Mouse (Mus musculus) midbrain, embryonic 10.5 days (tissue): ENCODE results near the gene E130218I03Rik. TPM values are rescaled to one million over a fixed set of nuclear protein-coding genes. Genes with fewer than 3 reads are reported as not detected.

Experiments used
- DNase-seq: peaks from one replicate; pipeline ENCODE4 v3.0.0-alpha.2; 2017; ENCODE audit warnings: low spot score
- H3K27ac ChIP-seq: fragments of 300-500 bp; sonication (generic); replicated peaks from 2 replicates; pipeline ENCODE4 v1.5.1; 2016; ENCODE audit warnings: mild to moderate bottlenecking
- H3K27me3 ChIP-seq: fragments of 300-500 bp; sonication (generic); 2 replicates; pipeline ENCODE4 v1.6.1; 2016; ENCODE audit warnings: low read depth, mild to moderate bottlenecking; ENCODE audit not compliant: poor library complexity, severe bottlenecking
- H3K36me3 ChIP-seq: fragments of 300-500 bp; sonication (generic); 2 replicates; pipeline ENCODE4 v1.6.1; 2016; ENCODE audit warnings: mild to moderate bottlenecking, moderate library complexity
- H3K4me1 ChIP-seq: fragments of 300-500 bp; sonication (generic); 2 replicates; pipeline ENCODE4 v1.6.1; 2016
- H3K4me3 ChIP-seq: fragments of 300-500 bp; sonication (generic); 2 replicates; pipeline ENCODE4 v1.5.1; 2016; ENCODE audit warnings: mild to moderate bottlenecking, moderate library complexity
- H3K9me3 ChIP-seq: fragments of 300-500 bp; sonication (generic); replicated peaks from 2 replicates; pipeline ENCODE4 v1.6.1; 2016; ENCODE audit warnings: mild to moderate bottlenecking
- WGBS: fragments of 180-500 bp; shearing (Covaris S2); methylation state at CpG from one replicate; pipeline ENCODE4 v1.1.7; 2016; 5-methylcytosine and 5-hydroxymethylcytosine counted together
- polyA plus RNA-seq: library from polyadenylated mRNA; unstranded; fragments of >200 nt; fragmentation: Nextera tagmentation; extraction: Ambion mirVana; gene quantifications from 2 replicates; pipeline ENCODE4 v1.2.1, GENCODE M21; 2016

The E130218I03Rik gene
- polyA plus RNA-seq, 1 experiment from 2014 or later = 1.0 TPM

- peaks cover 58% of the 10 kb centered on the region for H3K4me1 ChIP-seq
- no peaks in the 10 kb centered on the region for H3K9me3 ChIP-seq
- peak; percentile 94 for DNase-seq
- H3K36me3 ChIP-seq = peaks cover 15% of the 10 kb centered on the region
- H3K27me3 ChIP-seq = peaks cover 43% of the 10 kb centered on the region
- H3K4me3 ChIP-seq = peak within 1 kb of the TSS; percentile 88
- peak within 1 kb of the TSS; percentile 84 for H3K27ac ChIP-seq
- WGBS = under 1% methylated on average over 60 of the region's 60 CpGs
Observed at GRCm38 (mm10) chr4:134245148-134245843, 1.8 kb downstream of the E130218I03Rik start, which contains the start of gene Zfp593. TSS of gene Zfp593 (minus strand) at chr4:134245592.

GRCm38 (mm10) chr4:134246256-134246655 lies 2.8 kb downstream of the E130218I03Rik start:
- Histone ChIP-seq H3K4me3 (peak overlapping the region; percentile 88; the same call in 1 of the 2 replicates), H3K27me3 (peaks cover 53% of the 10 kb centered on the region), H3K9me3 (no peaks in the 10 kb centered on the region), H3K36me3 (peaks cover 15% of the 10 kb centered on the region), H3K27ac (peak overlapping the region; percentile 84), H3K4me1 (peaks cover 67% of the 10 kb centered on the region)
- 32% methylated on average over 4 of the region's 4 CpGs for WGBS
- no peak for DNase-seq

GRCm38 (mm10) chr4:134246719-134247258 lies 3.3 kb downstream of the E130218I03Rik start, which contains the start of gene Gm30191:
TSS of gene Gm30191 (plus strand) at chr4:134246935.
- Histone ChIP-seq H3K27ac (peak within 1 kb of the TSS; percentile 84), H3K4me1 (peaks cover 73% of the 10 kb centered on the region), H3K27me3 (peaks cover 58% of the 10 kb centered on the region), H3K4me3 (peak within 1 kb of the TSS; percentile 88), H3K36me3 (peaks cover 15% of the 10 kb centered on the region), H3K9me3 (no peaks in the 10 kb centered on the region)
- WGBS = 78% methylated on average over 7 of the region's 7 CpGs
- no peak for DNase-seq

- Histone ChIP-seq H3K4me1 (peaks cover 88% of the 10 kb centered on the region), H3K9me3 (no peaks in the 10 kb centered on the region), H3K4me3 (peak overlapping the region; percentile 61), H3K27ac (peak overlapping the region; percentile 46; the same call in 1 of the 2 replicates), H3K27me3 (peaks cover 87% of the 10 kb centered on the region), H3K36me3 (no peaks in the 10 kb centered on the region)
- WGBS = under 1% methylated on average over 30 of the region's 30 CpGs
- DNase-seq = peak; percentile 85
Observed at GRCm38 (mm10) chr4:134249651-134250050, 6.2 kb downstream of the E130218I03Rik start.

- DNase-seq = peak; percentile 43
- Histone ChIP-seq H3K36me3 (no peaks in the 10 kb centered on the region), H3K4me3 (peak overlapping the region; percentile 61), H3K27ac (peak overlapping the region; percentile 46; the same call in 1 of the 2 replicates), H3K4me1 (peaks cover 89% of the 10 kb centered on the region), H3K27me3 (peaks cover 93% of the 10 kb centered on the region), H3K9me3 (no peaks in the 10 kb centered on the region)
- WGBS = 5% methylated on average over 27 of the region's 27 CpGs
Observed at GRCm38 (mm10) chr4:134250116-134250929, 6.9 kb downstream of the E130218I03Rik start.

- DNase-seq = no peak
- Histone ChIP-seq H3K27ac (peak overlapping the region; percentile 86), H3K4me1 (peaks cover 90% of the 10 kb centered on the region), H3K9me3 (no peaks in the 10 kb centered on the region), H3K27me3 (peaks cover 99% of the 10 kb centered on the region), H3K36me3 (no peaks in the 10 kb centered on the region), H3K4me3 (peak overlapping the region; percentile 61)
- WGBS = 10% methylated on average over 10 of the region's 10 CpGs
Observed at GRCm38 (mm10) chr4:134250930-134251240, 7.4 kb downstream of the E130218I03Rik start.

GRCm38 (mm10) chr4:134251241-134252130 lies 8.0 kb downstream of the E130218I03Rik start:
- no peaks in the 10 kb centered on the region for H3K36me3 ChIP-seq
- H3K9me3 ChIP-seq = no peaks in the 10 kb centered on the region
- peaks cover 99% of the 10 kb centered on the region for H3K27me3 ChIP-seq
- DNase-seq = peak; percentile 72
- WGBS = under 1% methylated on average over 91 of the region's 91 CpGs
- H3K4me3 ChIP-seq = peak overlapping the region; percentile 61
- H3K4me1 ChIP-seq = peaks cover 90% of the 10 kb centered on the region
- H3K27ac ChIP-seq = peak overlapping the region; percentile 86

- 2% methylated on average over 22 of the region's 22 CpGs for WGBS
- peak; percentile 54 for DNase-seq
- H3K9me3 ChIP-seq = no peaks in the 10 kb centered on the region
- H3K27ac ChIP-seq = peak overlapping the region; percentile 86
- H3K27me3 ChIP-seq = peaks cover 91% of the 10 kb centered on the region
- H3K4me3 ChIP-seq = peak overlapping the region; percentile 61
- peaks cover 92% of the 10 kb centered on the region for H3K4me1 ChIP-seq
- no peaks in the 10 kb centered on the region for H3K36me3 ChIP-seq
Observed at GRCm38 (mm10) chr4:134252131-134252910, 8.9 kb downstream of the E130218I03Rik start.

GRCm38 (mm10) chr4:134252911-134253721 lies 9.7 kb downstream of the E130218I03Rik start:
- DNase-seq = peak; percentile 44
- 3% methylated on average over 15 of the region's 15 CpGs for WGBS
- Histone ChIP-seq H3K36me3 (no peaks in the 10 kb centered on the region), H3K27me3 (peaks cover 83% of the 10 kb centered on the region), H3K4me1 (peaks cover 93% of the 10 kb centered on the region), H3K4me3 (peak overlapping the region; percentile 61), H3K9me3 (no peaks in the 10 kb centered on the region), H3K27ac (peak overlapping the region; percentile 86)

GRCm38 (mm10) chr4:134253722-134254324 lies 10.4 kb downstream of the E130218I03Rik start, which contains the start of gene Grrp1:
TSS of gene Grrp1 (minus strand) at chr4:134254106.
- Histone ChIP-seq H3K36me3 (no peaks in the 10 kb centered on the region), H3K27me3 (peaks cover 76% of the 10 kb centered on the region), H3K9me3 (no peaks in the 10 kb centered on the region), H3K27ac (peak within 1 kb of the TSS; percentile 86), H3K4me1 (peaks cover 99% of the 10 kb centered on the region), H3K4me3 (peak within 1 kb of the TSS; percentile 61)
- 0% methylated on average over 13 of the region's 13 CpGs for WGBS
- peak; percentile 62 for DNase-seq
